Mouse (Mus musculus): ENCODE measurements at regions not wholly inside any gene's neighbourhood (a gene's known extent, or its start where the extent isn't known, plus 50 kb on each side); places are given as distances from the start of the nearest gene placed in this dataset.

DNA sequence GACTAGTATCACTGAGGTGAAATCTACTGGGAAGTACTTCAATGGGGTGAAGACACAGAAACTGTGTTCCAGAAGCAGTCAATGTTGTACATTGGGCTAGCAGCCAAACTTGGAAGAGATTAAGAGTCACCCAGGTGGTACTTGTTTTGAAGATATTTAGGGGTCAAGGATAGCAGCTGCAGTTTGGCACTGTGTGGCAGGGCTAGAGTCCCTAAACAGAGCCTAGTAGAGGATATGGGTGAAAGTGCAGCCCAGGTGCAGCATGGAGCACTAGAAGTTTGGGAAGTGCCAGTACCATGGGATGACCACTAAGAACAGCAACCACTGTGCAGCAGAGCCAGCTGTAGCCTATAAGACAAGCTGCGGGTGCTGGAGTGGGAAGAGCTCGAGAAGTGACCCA, 70.6 kb upstream of the A1bg start:
- no peak overlapping the region for H3K4me2 ChIP-seq (replicated peaks; ENCODE audit: low read depth, low read length)
- WGBS = 93% methylated on average over 2 of the region's 2 CpGs
- H3K4me3 ChIP-seq (ENCODE audit: low read depth, low read length) = no peak overlapping the region
- no peaks in the 10 kb centered on the region for H3K36me3 ChIP-seq (ENCODE audit: control insufficient read depth, insufficient read depth, low read length)
- H3K27ac ChIP-seq (ENCODE audit: low read depth, low read length) = no peak overlapping the region
- no peaks in the 10 kb centered on the region for H3K4me1 ChIP-seq (replicated peaks; ENCODE audit: control insufficient read depth, insufficient read depth, low read length)
- H3K27me3 ChIP-seq (ENCODE audit: control insufficient read depth, insufficient read depth, low read length) = no peaks in the 10 kb centered on the region
- no peaks in the 10 kb centered on the region for H3K9me3 ChIP-seq (ENCODE audit: control insufficient read depth, low read length)
- ATAC-seq (ENCODE audit: low FRiP score) (no peak), DNase-seq (ENCODE audit: low spot score) (no peak)
- no peak overlapping the region for H3K9ac ChIP-seq (ENCODE audit: low read depth, low read length)

DNA sequence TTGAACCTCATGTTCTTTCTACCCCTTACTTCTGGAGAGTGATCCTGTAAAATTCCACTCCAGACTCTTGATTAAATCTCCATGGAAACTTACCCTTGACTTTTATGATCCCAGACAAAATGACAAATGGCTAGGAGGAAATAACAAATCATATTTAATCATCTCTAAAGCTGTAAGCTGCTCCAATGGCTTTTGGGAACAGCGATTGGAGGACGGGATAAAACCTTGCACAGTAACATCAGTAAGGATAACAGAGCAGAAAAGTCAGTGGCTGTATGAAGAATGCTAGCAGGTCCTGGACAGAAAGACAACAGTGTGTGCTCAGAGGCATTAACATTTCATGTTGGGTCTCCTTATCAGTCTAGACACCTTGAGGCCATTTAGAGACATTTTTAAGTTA, 59.8 kb upstream of the A1bg start:
- Histone ChIP-seq H3K36me3 (ENCODE audit: control insufficient read depth, insufficient read depth, low read length) (no peaks in the 10 kb centered on the region), H3K4me1 (replicated peaks; ENCODE audit: control insufficient read depth, insufficient read depth, low read length) (no peaks in the 10 kb centered on the region), H3K9me3 (ENCODE audit: control insufficient read depth, low read length) (no peaks in the 10 kb centered on the region), H3K4me3 (ENCODE audit: low read depth, low read length) (no peak overlapping the region), H3K27me3 (ENCODE audit: control insufficient read depth, insufficient read depth, low read length) (no peaks in the 10 kb centered on the region), H3K27ac (ENCODE audit: low read depth, low read length) (no peak overlapping the region), H3K4me2 (replicated peaks; ENCODE audit: low read depth, low read length) (no peak overlapping the region), H3K9ac (ENCODE audit: low read depth, low read length) (no peak overlapping the region)
- ATAC-seq (ENCODE audit: low FRiP score) (no peak), DNase-seq (ENCODE audit: low spot score) (no peak)
- WGBS = 88% methylated on average over 2 of the region's 2 CpGs
